Mouse (Mus musculus) forebrain, embryonic 11.5 days (tissue): ENCODE results near the gene Fthl17d. TPM values are rescaled to one million over a fixed set of nuclear protein-coding genes. Genes with fewer than 3 reads are reported as not detected.

Experiments used
- polyA plus RNA-seq: library from polyadenylated mRNA; unstranded; fragments of >200 nt; fragmentation: Nextera tagmentation; extraction: Ambion mirVana; gene quantifications from 2 replicates; pipeline ENCODE4 v1.2.1, GENCODE M21; 2014

The Fthl17d gene
- polyA plus RNA-seq, 1 experiment from 2014 or later, result not detected

Other genes starting within 250 kb of the Fthl17d start
- gene Ssx9, start 238.3 kb downstream of the Fthl17d start, polyA plus RNA-seq, result not detected in 2 replicates
- gene Ssxb5, start 183.1 kb downstream of the Fthl17d start, polyA plus RNA-seq, result not detected in 2 replicates
- gene Gm6592, start 142.8 kb downstream of the Fthl17d start, polyA plus RNA-seq, result not detected in 2 replicates
- gene Gm5751, start 112.5 kb downstream of the Fthl17d start, polyA plus RNA-seq, result not detected in 2 replicates
- 6.3 and 7.1 TPM in 2 replicates for gene B630019K06Rik, start 94.4 kb downstream of the Fthl17d start, polyA plus RNA-seq
- gene Fthl17b, start 23.8 kb downstream of the Fthl17d start, polyA plus RNA-seq, result not detected in 2 replicates
- not detected in 2 replicates for gene Fthl17c, start 10.2 kb downstream of the Fthl17d start, polyA plus RNA-seq
- gene Fthl17e, start 46.7 kb upstream of the Fthl17d start, polyA plus RNA-seq, result not detected in 2 replicates
- gene Fthl17f, start 76.3 kb upstream of the Fthl17d start, polyA plus RNA-seq, result not detected in 2 replicates
- gene 4930402K13Rik, start 117.8 kb upstream of the Fthl17d start, polyA plus RNA-seq, result not detected in 2 replicates
- 0.55 and 0.75 TPM in 2 replicates for gene Lancl3, start 213.1 kb upstream of the Fthl17d start, polyA plus RNA-seq